Mouse (Mus musculus): ENCODE results near the gene Efna5.

GRCm38 (mm10) chr17:62721595-62721994, 159.5 kb downstream of the Efna5 start:
- no peak for TF ChIP-seq POLR2A (IDR thresholded peaks at IDR 0.05; ENCODE audit: control insufficient read depth, extremely low read depth, insufficient read depth, low read length, poor library complexity)
- TF ChIP-seq CTCF (IDR thresholded peaks at IDR 0.05; ENCODE audit: borderline replicate concordance, control insufficient read depth, extremely low read depth, insufficient read depth, low read length, poor library complexity): no peak
